Mouse (Mus musculus): ENCODE measurements around the gene Nhlrc2. TPM values are rescaled to one million over a fixed set of nuclear protein-coding genes. Genes with fewer than 3 reads are reported as not detected.
A peak's percentile ranks its signal among the peaks of the same experiment; 100 is the strongest.

Gene Nhlrc2
- polyA plus RNA-seq, 1 experiment from 2014 or later: 9.7 TPM

GRCm38 (mm10) chr19:56589455-56589854, 41.4 kb downstream of the Nhlrc2 start:
- Histone ChIP-seq H3K27ac (ENCODE audit: low read depth, low read length) (no peak overlapping the region), H3K4me1 (ENCODE audit: control insufficient read depth, insufficient read depth, low read length) (no peaks in the 10 kb centered on the region), H3K36me3 (ENCODE audit: control insufficient read depth, insufficient read depth, low read length) (peaks cover 59% of the 10 kb centered on the region), H3K27me3 (replicated peaks; ENCODE audit: control insufficient read depth, insufficient read depth, low read length) (no peaks in the 10 kb centered on the region), H3K4me2 (ENCODE audit: low read length) (no peak overlapping the region), H3K4me3 (ENCODE audit: low read depth, low read length) (no peak overlapping the region), H3K9ac (ENCODE audit: low read length) (no peak overlapping the region), H3K9me3 (replicated peaks; ENCODE audit: control insufficient read depth, low read length) (no peaks in the 10 kb centered on the region)
- WGBS: 96% methylated on average over 5 of the region's 5 CpGs
- ATAC-seq: no peak
- DNase-seq (ENCODE audit: low spot score): no peak

GRCm38 (mm10) chr19:56590250-56590649, 42.2 kb downstream of the Nhlrc2 start:
- ATAC-seq: no peak

GRCm38 (mm10) chr19:56592472-56592871, 44.4 kb downstream of the Nhlrc2 start:
- no peak for DNase-seq (ENCODE audit: low spot score)

More at GRCm38 (mm10) chr19:56590250-56590649, 42.2 kb downstream of the Nhlrc2 start:
- no peak overlapping the region for H3K4me2 ChIP-seq (ENCODE audit: low read length)
- WGBS: 95% methylated on average over 3 of the region's 3 CpGs
- H3K4me1 ChIP-seq (ENCODE audit: control insufficient read depth, insufficient read depth, low read length): no peaks in the 10 kb centered on the region
- no peak overlapping the region for H3K9ac ChIP-seq (ENCODE audit: low read length)
- H3K27ac ChIP-seq (ENCODE audit: low read depth, low read length): no peak overlapping the region
- no peaks in the 10 kb centered on the region for H3K9me3 ChIP-seq (replicated peaks; ENCODE audit: control insufficient read depth, low read length)
- no peaks in the 10 kb centered on the region for H3K27me3 ChIP-seq (replicated peaks; ENCODE audit: control insufficient read depth, insufficient read depth, low read length)
- peaks cover 67% of the 10 kb centered on the region for H3K36me3 ChIP-seq (ENCODE audit: control insufficient read depth, insufficient read depth, low read length)
- no peak overlapping the region for H3K4me3 ChIP-seq (ENCODE audit: low read depth, low read length)
- no peak for DNase-seq (ENCODE audit: low spot score)

GRCm38 (mm10) chr19:56599996-56600395, 51.9 kb downstream of the Nhlrc2 start:
- Histone ChIP-seq H3K9ac (ENCODE audit: low read length) (no peak overlapping the region), H3K27ac (ENCODE audit: low read depth, low read length) (no peak overlapping the region), H3K4me3 (ENCODE audit: low read depth, low read length) (no peak overlapping the region), H3K9me3 (replicated peaks; ENCODE audit: control insufficient read depth, low read length) (no peaks in the 10 kb centered on the region), H3K4me2 (ENCODE audit: low read length) (no peak overlapping the region), H3K27me3 (replicated peaks; ENCODE audit: control insufficient read depth, insufficient read depth, low read length) (no peaks in the 10 kb centered on the region), H3K4me1 (ENCODE audit: control insufficient read depth, insufficient read depth, low read length) (no peaks in the 10 kb centered on the region), H3K36me3 (ENCODE audit: control insufficient read depth, insufficient read depth, low read length) (peaks cover 48% of the 10 kb centered on the region)
- ATAC-seq: no peak
- WGBS: 64% methylated on average over 3 of the region's 3 CpGs
- DNase-seq (ENCODE audit: low spot score): peak; percentile 31

More at GRCm38 (mm10) chr19:56592472-56592871, 44.4 kb downstream of the Nhlrc2 start:
- Histone ChIP-seq H3K4me3 (ENCODE audit: low read depth, low read length) (no peak overlapping the region), H3K9me3 (replicated peaks; ENCODE audit: control insufficient read depth, low read length) (no peaks in the 10 kb centered on the region), H3K36me3 (ENCODE audit: control insufficient read depth, insufficient read depth, low read length) (peaks cover 81% of the 10 kb centered on the region), H3K27ac (ENCODE audit: low read depth, low read length) (no peak overlapping the region), H3K4me2 (ENCODE audit: low read length) (no peak overlapping the region), H3K4me1 (ENCODE audit: control insufficient read depth, insufficient read depth, low read length) (no peaks in the 10 kb centered on the region), H3K9ac (ENCODE audit: low read length) (no peak overlapping the region), H3K27me3 (replicated peaks; ENCODE audit: control insufficient read depth, insufficient read depth, low read length) (no peaks in the 10 kb centered on the region)
- no peak for ATAC-seq
- 94% methylated on average over 9 of the region's 9 CpGs for WGBS

GRCm38 (mm10) chr19:56600797-56601196, 52.7 kb downstream of the Nhlrc2 start:
- Histone ChIP-seq H3K27ac (ENCODE audit: low read depth, low read length) (no peak overlapping the region), H3K27me3 (replicated peaks; ENCODE audit: control insufficient read depth, insufficient read depth, low read length) (no peaks in the 10 kb centered on the region), H3K4me2 (ENCODE audit: low read length) (no peak overlapping the region), H3K9me3 (replicated peaks; ENCODE audit: control insufficient read depth, low read length) (no peaks in the 10 kb centered on the region), H3K36me3 (ENCODE audit: control insufficient read depth, insufficient read depth, low read length) (peaks cover 40% of the 10 kb centered on the region), H3K4me3 (ENCODE audit: low read depth, low read length) (no peak overlapping the region), H3K4me1 (ENCODE audit: control insufficient read depth, insufficient read depth, low read length) (no peaks in the 10 kb centered on the region), H3K9ac (ENCODE audit: low read length) (no peak overlapping the region)
- 76% methylated on average over 7 of the region's 7 CpGs for WGBS
- ATAC-seq (no peak), DNase-seq (ENCODE audit: low spot score) (no peak)

- H3K4me3 ChIP-seq (ENCODE audit: low read depth, low read length): no peak overlapping the region
- no peak overlapping the region for H3K27ac ChIP-seq (ENCODE audit: low read depth, low read length)
- peaks cover 32% of the 10 kb centered on the region for H3K36me3 ChIP-seq (ENCODE audit: control insufficient read depth, insufficient read depth, low read length)
- no peaks in the 10 kb centered on the region for H3K27me3 ChIP-seq (replicated peaks; ENCODE audit: control insufficient read depth, insufficient read depth, low read length)
- DNase-seq (ENCODE audit: low spot score) (no peak), ATAC-seq (no peak)
- H3K9ac ChIP-seq (ENCODE audit: low read length): no peak overlapping the region
- WGBS: 80% methylated on average over 15 of the region's 15 CpGs
- no peaks in the 10 kb centered on the region for H3K9me3 ChIP-seq (replicated peaks; ENCODE audit: control insufficient read depth, low read length)
- no peaks in the 10 kb centered on the region for H3K4me1 ChIP-seq (ENCODE audit: control insufficient read depth, insufficient read depth, low read length)
- no peak overlapping the region for H3K4me2 ChIP-seq (ENCODE audit: low read length)
Measured at GRCm38 (mm10) chr19:56601901-56602347, 53.9 kb downstream of the Nhlrc2 start.

- no peak overlapping the region for H3K4me2 ChIP-seq (ENCODE audit: low read length)
- DNase-seq (ENCODE audit: low spot score) (no peak), ATAC-seq (no peak)
- no peak overlapping the region for H3K9ac ChIP-seq (ENCODE audit: low read length)
- WGBS: 81% methylated on average over 5 of the region's 5 CpGs
- H3K27me3 ChIP-seq (replicated peaks; ENCODE audit: control insufficient read depth, insufficient read depth, low read length): no peaks in the 10 kb centered on the region
- no peak overlapping the region for H3K4me3 ChIP-seq (ENCODE audit: low read depth, low read length)
- no peaks in the 10 kb centered on the region for H3K4me1 ChIP-seq (ENCODE audit: control insufficient read depth, insufficient read depth, low read length)
- no peaks in the 10 kb centered on the region for H3K9me3 ChIP-seq (replicated peaks; ENCODE audit: control insufficient read depth, low read length)
- H3K36me3 ChIP-seq (ENCODE audit: control insufficient read depth, insufficient read depth, low read length): no peaks in the 10 kb centered on the region
- H3K27ac ChIP-seq (ENCODE audit: low read depth, low read length): no peak overlapping the region
Measured at GRCm38 (mm10) chr19:56608946-56609345, 60.9 kb downstream of the Nhlrc2 start.

GRCm38 (mm10) chr19:56614131-56614530, 66.1 kb downstream of the Nhlrc2 start:
- ATAC-seq: no peak
- Histone ChIP-seq H3K9me3 (replicated peaks; ENCODE audit: control insufficient read depth, low read length) (no peaks in the 10 kb centered on the region), H3K27me3 (replicated peaks; ENCODE audit: control insufficient read depth, insufficient read depth, low read length) (no peaks in the 10 kb centered on the region), H3K4me1 (ENCODE audit: control insufficient read depth, insufficient read depth, low read length) (no peaks in the 10 kb centered on the region), H3K27ac (ENCODE audit: low read depth, low read length) (no peak overlapping the region), H3K4me2 (ENCODE audit: low read length) (no peak overlapping the region), H3K9ac (ENCODE audit: low read length) (no peak overlapping the region), H3K36me3 (ENCODE audit: control insufficient read depth, insufficient read depth, low read length) (no peaks in the 10 kb centered on the region), H3K4me3 (ENCODE audit: low read depth, low read length) (no peak overlapping the region)
- WGBS: 92% methylated on average over 5 of the region's 5 CpGs
- DNase-seq (ENCODE audit: low spot score): no peak

GRCm38 (mm10) chr19:56618845-56619244, 70.8 kb downstream of the Nhlrc2 start:
- H3K9me3 ChIP-seq (replicated peaks; ENCODE audit: control insufficient read depth, low read length): no peaks in the 10 kb centered on the region
- H3K27me3 ChIP-seq (replicated peaks; ENCODE audit: control insufficient read depth, insufficient read depth, low read length): no peaks in the 10 kb centered on the region
- 74% methylated on average over 9 of the region's 9 CpGs for WGBS
- 0 out of 2 replicates have a peak, but pooled peaks cover 3% of the 10 kb centered on the region for H3K4me1 ChIP-seq (ENCODE audit: control insufficient read depth, insufficient read depth, low read length)
- no peak overlapping the region for H3K4me3 ChIP-seq (ENCODE audit: low read depth, low read length)
- H3K36me3 ChIP-seq (ENCODE audit: control insufficient read depth, insufficient read depth, low read length): no peaks in the 10 kb centered on the region
- H3K4me2 ChIP-seq (ENCODE audit: low read length): no peak overlapping the region
- peak; percentile 41 for DNase-seq (ENCODE audit: low spot score)
- H3K27ac ChIP-seq (ENCODE audit: low read depth, low read length): no peak overlapping the region
- no peak for ATAC-seq
- H3K9ac ChIP-seq (ENCODE audit: low read length): no peak overlapping the region
